8 mouse cellular contexts compared by ENCODE assay signal in the genomic region with DNA sequence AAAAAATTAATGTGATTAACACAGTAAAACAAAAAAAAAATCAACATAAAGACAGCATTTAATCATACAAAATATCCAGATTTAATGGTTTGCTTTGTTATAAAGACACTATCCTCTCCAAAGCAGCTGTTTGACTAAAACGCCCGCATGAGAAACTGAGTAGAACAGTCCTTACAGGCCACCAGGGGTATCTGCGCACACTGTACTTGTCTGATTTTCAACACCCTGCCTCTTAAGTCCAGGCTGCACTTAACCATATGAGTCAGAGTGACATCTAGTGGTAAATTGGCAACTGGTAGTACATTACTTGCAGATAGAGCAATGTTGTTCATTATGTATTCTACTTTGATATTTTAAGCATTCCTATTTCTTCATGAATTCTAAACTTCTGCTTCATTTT.
DNase-seq lines count a peak whose midpoint lies in the region; ATAC-seq lines count a peak whose summit lies in the region.

No protein-coding gene starts in this region.

- no peaks in the 10 kb centered on the region for H3K27me3 ChIP-seq in hindbrain, embryonic 13.5 days
- no peaks in the 10 kb centered on the region for H3K27me3 ChIP-seq in liver, embryonic 13.5 days
- no peaks in the 10 kb centered on the region for H3K27me3 ChIP-seq in neural tube, embryonic 15.5 days (replicated peaks)

- ATAC-seq in common myeloid progenitor, adult 5-6 weeks (replicated peaks; ENCODE audit: low read depth, poor library complexity, severe bottlenecking), result peak; percentile 100
- ATAC-seq in hindbrain, embryonic 13.5 days (ENCODE audit: low FRiP score), result peak; percentile 63; the same call in 1 of the 2 replicates
- ATAC-seq in liver, embryonic 13.5 days (ENCODE audit: low read depth), result peak; percentile 73
- peak; percentile 76; the same call in 1 of the 2 replicates for ATAC-seq in neural tube, embryonic 15.5 days (ENCODE audit: low FRiP score)

- H3K27ac ChIP-seq in hindbrain, embryonic 13.5 days, result no peak overlapping the region
- H3K27ac ChIP-seq in liver, embryonic 13.5 days, result no peak overlapping the region
- H3K27ac ChIP-seq in neural tube, embryonic 15.5 days (replicated peaks), result no peak overlapping the region

- H3K9me3 ChIP-seq in hindbrain, embryonic 13.5 days, result no peaks in the 10 kb centered on the region
- no peaks in the 10 kb centered on the region for H3K9me3 ChIP-seq in liver, embryonic 13.5 days (replicated peaks)
- no peaks in the 10 kb centered on the region for H3K9me3 ChIP-seq in neural tube, embryonic 15.5 days (replicated peaks)

- DNase-seq in layer of hippocampus, adult 9-10 months (ENCODE audit: low spot score), result peak; percentile 57
- no peak for DNase-seq in layer of hippocampus, adult 8-10 months (ENCODE audit: low spot score in 2 of 2)
- DNase-seq in MN1 (ENCODE audit: low spot score), result peak; percentile 86
- no peak for DNase-seq in liver, embryonic 13.5 days
- DNase-seq in right cerebral cortex, adult 18-20 months, result no peak

- H3K4me1 ChIP-seq in hindbrain, embryonic 13.5 days (replicated peaks), result peaks cover 7% of the 10 kb centered on the region
- no peaks in the 10 kb centered on the region for H3K4me1 ChIP-seq in liver, embryonic 13.5 days (replicated peaks)
- H3K4me1 ChIP-seq in neural tube, embryonic 15.5 days, result no peaks in the 10 kb centered on the region

- H3K36me3 ChIP-seq in hindbrain, embryonic 13.5 days, result no peaks in the 10 kb centered on the region
- no peaks in the 10 kb centered on the region for H3K36me3 ChIP-seq in liver, embryonic 13.5 days
- H3K36me3 ChIP-seq in neural tube, embryonic 15.5 days, result no peaks in the 10 kb centered on the region

- WGBS in hindbrain, embryonic 13.5 days, result 16% methylated on average over 3 of the region's 3 CpGs
- WGBS in liver, embryonic 13.5 days (ENCODE audit: insufficient replicate concordance), result 34% methylated on average over 3 of the region's 3 CpGs
- 14% methylated on average over 3 of the region's 3 CpGs for WGBS in neural tube, embryonic 15.5 days

- no peak overlapping the region for H3K9ac ChIP-seq in hindbrain, embryonic 13.5 days
- no peak overlapping the region for H3K9ac ChIP-seq in liver, embryonic 13.5 days
- no peak overlapping the region for H3K9ac ChIP-seq in neural tube, embryonic 15.5 days (replicated peaks)

- H3K4me2 ChIP-seq in hindbrain, embryonic 13.5 days, result no peak overlapping the region
- H3K4me2 ChIP-seq in liver, embryonic 13.5 days, result no peak overlapping the region
- no peak overlapping the region for H3K4me2 ChIP-seq in neural tube, embryonic 15.5 days

- no peak overlapping the region for H3K4me3 ChIP-seq in hindbrain, embryonic 13.5 days
- H3K4me3 ChIP-seq in liver, embryonic 13.5 days (replicated peaks), result no peak overlapping the region
- H3K4me3 ChIP-seq in neural tube, embryonic 15.5 days (replicated peaks), result no peak overlapping the region

Comparison
In these comparisons a context has a peak if more than half of its experiments do, and no peak if none do; other contexts are left out.
1. DNase-seq: peak in layer of hippocampus, adult 9-10 months (single experiment) and MN1 (single experiment); none in layer of hippocampus, adult 8-10 months (0 of 2), liver, embryonic 13.5 days (single experiment) and right cerebral cortex, adult 18-20 months (single experiment).
2. Peak in every context shown above with its lines, with median percentiles within 50 percentile points of each other: ATAC-seq.